Mouse (Mus musculus): ENCODE measurements around the gene 1700001O22Rik. TPM values are rescaled to one million over a fixed set of nuclear protein-coding genes. Genes with fewer than 3 reads are reported as not detected.

1700001O22Rik gene
- total RNA-seq, 2 experiments from 2014 or later: 4.9 to 5.2 TPM

DNA sequence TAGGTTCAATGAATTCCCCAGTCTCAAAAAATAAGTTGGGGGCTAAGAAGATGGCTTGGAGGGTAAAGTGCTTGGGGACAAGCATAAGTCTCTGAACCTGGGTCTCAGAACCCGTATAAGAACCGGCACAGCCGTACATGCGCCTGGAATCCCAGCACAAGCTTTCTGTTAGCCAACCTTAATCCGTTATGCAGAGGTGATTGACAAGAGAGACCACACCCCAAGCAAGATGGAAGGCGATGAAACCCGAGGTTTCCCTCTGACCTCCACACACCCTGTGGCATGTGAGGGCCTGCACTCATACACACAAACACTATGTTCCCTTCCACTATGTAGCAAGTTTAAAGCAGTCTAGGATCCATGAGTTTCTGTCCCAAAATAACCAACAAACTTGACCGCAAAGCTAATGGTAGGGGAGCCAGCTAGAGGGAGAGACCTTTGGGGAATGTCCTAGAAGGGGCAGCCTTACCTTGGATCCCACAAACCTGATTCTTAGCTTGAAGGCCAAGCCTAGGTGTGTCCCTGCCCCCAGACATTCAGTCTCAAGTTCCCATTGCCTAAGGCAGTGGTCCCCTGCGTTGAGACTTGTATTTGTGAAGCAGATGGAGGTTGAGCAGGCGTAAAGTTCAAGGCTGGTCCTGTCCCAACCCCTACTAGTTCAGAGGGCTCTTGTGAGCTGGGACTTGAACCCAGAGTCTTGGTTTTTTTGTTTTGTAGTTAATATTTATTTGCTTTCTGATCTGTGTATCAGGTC, 46.3 kb downstream of the 1700001O22Rik start:
- DNase-seq (ENCODE audit: low spot score in 2 of 2): no peak

DNA sequence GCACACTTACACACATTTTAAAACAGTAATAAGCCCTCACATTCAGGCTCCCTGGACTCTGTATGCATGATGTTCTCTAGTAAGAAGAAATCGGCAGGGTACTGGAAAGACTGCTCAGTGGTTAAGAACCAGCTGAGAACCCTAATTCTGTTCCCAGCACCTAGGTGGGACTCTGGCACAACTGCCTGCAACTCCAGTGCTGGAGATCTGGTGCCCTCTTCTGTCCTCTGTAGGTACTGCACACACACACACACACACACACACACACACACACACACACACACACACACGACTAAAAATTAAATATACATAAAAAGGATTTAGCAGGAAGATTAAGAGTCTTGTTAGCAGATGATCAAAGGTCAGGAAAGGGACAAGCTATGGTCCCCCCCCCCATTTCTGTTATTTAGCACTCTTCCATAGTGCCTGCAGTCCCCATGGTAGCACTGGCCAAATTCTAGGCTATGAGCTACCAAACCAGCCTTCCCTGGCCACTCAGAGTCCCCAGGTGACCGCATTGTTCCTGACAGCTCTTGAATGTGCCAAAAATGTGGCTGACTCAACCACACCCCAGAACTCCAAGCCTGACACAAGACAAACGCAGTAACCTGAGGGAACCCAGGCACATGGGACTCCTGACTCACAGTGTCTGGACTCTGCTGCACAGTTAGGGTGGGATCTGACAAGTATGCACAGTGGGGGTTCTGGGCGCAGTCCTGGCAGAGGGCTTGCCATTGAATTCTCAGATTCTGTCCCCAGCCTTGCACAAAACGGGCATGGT, 47.3 kb downstream of the 1700001O22Rik start:
- no peak for DNase-seq (ENCODE audit: low spot score in 2 of 2)

- no peak for DNase-seq (ENCODE audit: low spot score in 2 of 2)
These were observed 48.6 kb downstream of the 1700001O22Rik start for GRCm38 (mm10) chr2:30754831-30755230.

- no peak for DNase-seq (ENCODE audit: low spot score in 2 of 2)
These were observed 50.2 kb downstream of the 1700001O22Rik start for GRCm38 (mm10) chr2:30753219-30753618.

DNA sequence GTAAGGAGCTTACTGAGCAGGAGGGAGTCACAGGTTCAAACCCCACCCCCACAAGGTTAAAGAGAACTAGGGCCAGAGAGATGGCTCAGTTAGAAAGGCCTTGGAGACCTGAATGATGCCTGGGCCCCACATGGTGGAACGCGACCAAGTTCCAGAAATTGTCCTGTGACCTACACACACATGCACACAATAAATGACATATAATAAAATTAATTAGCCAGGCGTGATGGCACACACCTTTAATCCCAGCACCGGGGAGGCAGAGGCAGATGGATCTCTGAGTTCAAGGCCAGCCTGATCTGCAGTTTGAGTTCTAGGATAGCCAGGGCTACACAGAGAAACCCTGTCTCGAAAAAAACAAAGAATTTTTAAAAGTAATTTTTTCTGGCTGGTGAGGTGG, 51.0 kb downstream of the 1700001O22Rik start:
- no peak for DNase-seq (ENCODE audit: low spot score in 2 of 2)

DNA sequence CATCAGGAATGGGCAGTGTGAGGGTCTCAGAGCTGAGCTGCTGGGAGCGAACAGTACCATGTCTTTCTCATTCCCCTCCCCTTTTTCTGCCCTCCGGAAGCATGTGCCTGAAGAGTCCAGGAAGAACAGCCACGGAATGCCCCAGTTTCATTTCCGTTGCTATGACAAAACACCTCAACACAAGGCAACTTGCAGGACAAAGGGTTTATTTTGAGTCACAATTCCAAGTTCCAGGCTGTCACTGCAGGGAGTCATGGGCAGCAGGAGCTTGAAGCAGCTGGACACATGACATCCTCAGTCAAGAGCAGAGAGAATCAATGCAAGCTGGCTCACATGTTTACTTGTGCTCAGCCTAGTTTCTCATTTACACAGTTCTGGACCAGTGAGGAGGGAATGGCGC, 53.4 kb downstream of the 1700001O22Rik start:
- no peak for DNase-seq (ENCODE audit: low spot score in 2 of 2)

- DNase-seq (ENCODE audit: low spot score in 2 of 2): no peak
These were observed 55.8 kb downstream of the 1700001O22Rik start for GRCm38 (mm10) chr2:30747602-30748162.

Other genes with a start within 250 kb of the 1700001O22Rik start
- gene Cstad, start 208.6 kb downstream of the 1700001O22Rik start, total RNA-seq (2021): 1 to 10 TPM; 4.5 to 5.3 TPM
- 10 to 100 TPM; 32.1 to 32.5 TPM for gene Ntmt1, start 4.2 kb upstream of the 1700001O22Rik start, total RNA-seq (2021)
- gene Asb6, start 26.7 kb upstream of the 1700001O22Rik start, total RNA-seq (2021): 10 to 100 TPM; 40.2 to 43.3 TPM
- 1 to 10 TPM in 1 of 2 experiments, under 1 TPM in 1; 0.94 to 1.9 TPM for gene Prrx2, start 31.3 kb upstream of the 1700001O22Rik start, total RNA-seq (2021)
- 1 to 10 TPM; 2.5 to 5.2 TPM for gene Ptges, start 126.2 kb upstream of the 1700001O22Rik start, total RNA-seq (2021)
- gene Tor1b, start 149.3 kb upstream of the 1700001O22Rik start, total RNA-seq (2021): 10 to 100 TPM; 32.3 to 38.3 TPM
- 10 to 100 TPM; 49.5 to 51.4 TPM for gene Tor1a, start 164.3 kb upstream of the 1700001O22Rik start, total RNA-seq (2021)
- gene BC005624, start 178.5 kb upstream of the 1700001O22Rik start, total RNA-seq (2021): 10 to 100 TPM; 68.0 to 68.2 TPM
- gene Usp20, start 178.6 kb upstream of the 1700001O22Rik start, total RNA-seq (2021): 10 to 100 TPM; 86.5 to 90.9 TPM

Measured in layer of hippocampus, adult 18-20 months (tissue).